Mouse (Mus musculus) mouse embryonic stem cell (cell line): Measurements from ENCODE around the gene Scamp4.
"Not testable (repeated sequence)": the region's sequence is repeated elsewhere in the genome, so short reads cannot be mapped to it uniquely, and the experiment has no call there.

Experiments
- in situ Hi-C, 2 experiments: fragments of 300-500 bp; cut with MboI; formaldehyde crosslinking; loops; 1 replicate in 1 of 2; 3 replicates in 1 of 2; pipeline ENCODE4 v1.14.3; 2019 to 2020; ENCODE audit warnings: low sequenced_read_pairs in 2 of 2, low pct_unique_long_range_greater_than_20kb in 1 of 2, mixed read lengths in 1 of 2; ENCODE audit not compliant: unreplicated experiment in 1 of 2

Scamp4 gene

GRCm38 (mm10) chr10:80604988-80605387 lies 2.3 kb downstream of the Scamp4 start:
- in situ Hi-C loops, result no loop called here

- in situ Hi-C loops, result not testable (repeated sequence)
Measured at GRCm38 (mm10) chr10:80605721-80606120, 3.0 kb downstream of the Scamp4 start, which contains the start of gene Gm49322. Gene Gm49322 (plus strand): TSS chr10:80606021.

GRCm38 (mm10) chr10:80606306-80606705 lies 3.6 kb downstream of the Scamp4 start:
- in situ Hi-C loops, result no loop called here

- in situ Hi-C loops, result no loop called here
Measured at GRCm38 (mm10) chr10:80606737-80607350, 4.2 kb downstream of the Scamp4 start.

GRCm38 (mm10) chr10:80608435-80608834 lies 5.8 kb downstream of the Scamp4 start:
- in situ Hi-C loops, result no loop called here

- in situ Hi-C loops, result no loop called here
Measured at GRCm38 (mm10) chr10:80609269-80609924, 6.7 kb downstream of the Scamp4 start.

GRCm38 (mm10) chr10:80610116-80610785 lies 7.6 kb downstream of the Scamp4 start:
- in situ Hi-C loops, result no loop called here

- in situ Hi-C loops, result no loop called here
Measured at GRCm38 (mm10) chr10:80611024-80611423, 8.4 kb downstream of the Scamp4 start.

GRCm38 (mm10) chr10:80611905-80612304 lies 9.2 kb downstream of the Scamp4 start:
- in situ Hi-C loops, result no loop called here

- in situ Hi-C loops, result no loop called here
Measured at GRCm38 (mm10) chr10:80613821-80614220, 11.1 kb downstream of the Scamp4 start.

GRCm38 (mm10) chr10:80614351-80614750 lies 11.7 kb downstream of the Scamp4 start:
- in situ Hi-C loops, result no loop called here

GRCm38 (mm10) chr10:80618181-80618580 lies 15.5 kb downstream of the Scamp4 start:
- in situ Hi-C loops, result no loop called here

- in situ Hi-C loops, result no loop called here
Measured at GRCm38 (mm10) chr10:80619465-80620244, 17.0 kb downstream of the Scamp4 start.

GRCm38 (mm10) chr10:80620365-80620764 lies 17.7 kb downstream of the Scamp4 start:
- in situ Hi-C loops, result no loop called here

GRCm38 (mm10) chr10:80620796-80621689 lies 18.4 kb downstream of the Scamp4 start:
- in situ Hi-C loops, result no loop called here

GRCm38 (mm10) chr10:80621690-80621939 lies 18.9 kb downstream of the Scamp4 start:
- in situ Hi-C loops, result no loop called here

GRCm38 (mm10) chr10:80621940-80622660 lies 19.4 kb downstream of the Scamp4 start:
- in situ Hi-C loops, result no loop called here
